Mouse (Mus musculus) limb, embryonic 11.5 days (tissue): Measurements from ENCODE around the gene Mob4. TPM values are rescaled to one million over a fixed set of nuclear protein-coding genes. Genes with fewer than 3 reads are reported as not detected.
A peak's percentile ranks its signal among the peaks of the same experiment; 100 is the strongest.

Experiments
- ATAC-seq: fragments of 200-750 bp; cut with Nextera tagmentation; 2 replicates; pipeline ENCODE4 v1.8.0; 2017; ENCODE audit warnings: low read depth; ENCODE audit not compliant: insufficient number of reproducible peaks, low FRiP score, low TSS enrichment
- DNase-seq: peaks from one replicate; pipeline ENCODE4 v3.0.0-alpha.2; 2015; ENCODE audit warnings: low spot score
- H3K27ac ChIP-seq: fragments of 300-500 bp; sonication (generic); replicated peaks from 2 replicates; pipeline ENCODE4 v1.5.1; 2014; ENCODE audit warnings: low read depth, mild to moderate bottlenecking, low read length
- H3K27me3 ChIP-seq: fragments of 300-500 bp; sonication (generic); 2 replicates; pipeline ENCODE4 v1.6.1; 2014; ENCODE audit warnings: mild to moderate bottlenecking, low read length, mixed read lengths; ENCODE audit not compliant: control insufficient read depth, insufficient read depth
- H3K36me3 ChIP-seq: fragments of 300-500 bp; sonication (generic); 2 replicates; pipeline ENCODE4 v1.6.1; 2014; ENCODE audit warnings: mild to moderate bottlenecking, low read length, moderate library complexity, mixed read lengths; ENCODE audit not compliant: control insufficient read depth, insufficient read depth
- H3K4me1 ChIP-seq: fragments of 300-500 bp; sonication (generic); 2 replicates; pipeline ENCODE4 v1.6.1; 2014; ENCODE audit warnings: low read length, mixed read lengths; ENCODE audit not compliant: control insufficient read depth, insufficient read depth
- H3K4me2 ChIP-seq: fragments of 300-500 bp; sonication (generic); 2 replicates; pipeline ENCODE4 v1.6.1; 2014; ENCODE audit warnings: low read depth, mild to moderate bottlenecking, moderate library complexity; ENCODE audit not compliant: severe bottlenecking
- H3K4me3 ChIP-seq: fragments of 300-500 bp; sonication (generic); 2 replicates; pipeline ENCODE4 v1.5.1; 2014; ENCODE audit warnings: low read depth, low read length
- H3K9ac ChIP-seq: fragments of 300-500 bp; sonication (generic); 2 replicates; pipeline ENCODE4 v1.6.1; 2014; ENCODE audit warnings: mild to moderate bottlenecking, low read length
- H3K9me3 ChIP-seq: fragments of 300-500 bp; sonication (generic); 2 replicates; pipeline ENCODE4 v1.6.1; 2016; ENCODE audit warnings: low read length; ENCODE audit not compliant: control insufficient read depth
- WGBS: fragments of 180-500 bp; shearing (Covaris S2); extraction: QIAGEN DNeasy Blood & Tissue Kit; methylation state at CpG from one replicate; pipeline ENCODE4 v1.1.7; 2014; 5-methylcytosine and 5-hydroxymethylcytosine counted together
- polyA plus RNA-seq: library from polyadenylated mRNA; unstranded; fragments of >200 nt; fragmentation: Nextera tagmentation; extraction: Ambion mirVana; gene quantifications from 2 replicates; pipeline ENCODE4 v1.2.1, GENCODE M21; 2014

Gene Mob4
- polyA plus RNA-seq, 1 experiment from 2014 or later: 155 TPM

DNA sequence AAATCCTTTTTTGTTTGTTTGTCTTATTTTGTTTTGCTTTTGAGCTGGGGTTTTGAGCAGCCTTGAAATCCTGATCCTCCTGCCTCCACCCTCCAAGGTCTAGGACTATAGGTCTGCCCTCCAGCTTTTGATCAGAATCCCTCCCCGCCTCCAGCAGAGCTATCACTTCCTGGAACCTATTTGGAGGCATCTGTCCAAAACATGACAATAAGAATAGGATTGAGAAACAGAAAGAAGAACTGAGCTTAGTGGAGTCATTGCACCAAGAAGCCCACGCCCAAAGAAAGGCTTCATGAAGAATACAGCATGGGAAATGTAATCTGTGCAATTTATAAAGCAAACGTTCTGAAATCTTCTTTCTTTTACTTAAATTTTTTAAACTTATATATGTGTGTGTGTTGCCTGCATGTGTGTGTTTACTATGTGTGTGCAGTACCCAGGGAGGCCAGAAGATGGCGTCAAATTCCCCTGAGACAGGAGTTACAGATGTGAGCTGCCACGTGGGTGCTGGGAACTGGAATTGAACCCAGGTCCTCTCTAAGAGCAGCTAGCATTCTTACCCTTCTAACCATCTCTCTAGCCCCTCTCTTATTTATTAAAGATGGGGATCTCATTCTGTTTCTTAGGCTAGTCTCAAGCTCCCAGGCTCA, 49.0 kb downstream of the Mob4 start:
- Histone ChIP-seq H3K4me1 (no peaks in the 10 kb centered on the region; the same call in 1 of the 2 replicates), H3K9me3 (peaks cover 6% of the 10 kb centered on the region; the same call in 1 of the 2 replicates), H3K27ac (no peak overlapping the region), H3K36me3 (peaks cover 9% of the 10 kb centered on the region; the same call in 1 of the 2 replicates), H3K4me2 (no peak overlapping the region), H3K27me3 (no peaks in the 10 kb centered on the region), H3K9ac (no peak overlapping the region), H3K4me3 (no peak overlapping the region)
- WGBS: 87% methylated on average over 5 of the region's 5 CpGs
- DNase-seq (no peak), ATAC-seq (no peak)

DNA sequence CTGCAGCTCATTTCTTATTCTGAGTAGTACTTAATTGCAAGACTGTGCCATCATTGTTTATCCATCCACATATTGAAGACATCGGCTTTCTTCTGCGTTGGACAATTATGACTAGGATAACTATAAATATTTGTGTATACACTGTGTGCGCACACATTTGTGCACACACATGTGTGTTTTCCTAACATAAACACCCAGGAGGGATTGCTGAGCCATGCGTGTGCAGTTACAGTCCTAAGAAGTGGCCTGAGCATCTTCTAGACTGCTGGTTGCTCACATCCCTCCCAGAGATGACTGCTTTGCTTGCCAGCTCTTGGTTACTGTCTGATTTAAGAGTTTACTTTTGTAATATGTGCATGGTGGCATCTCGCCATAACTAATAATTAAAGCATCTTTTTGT, 51.4 kb downstream of the Mob4 start:
- H3K36me3 ChIP-seq: peaks cover 9% of the 10 kb centered on the region; the same call in 1 of the 2 replicates
- H3K9ac ChIP-seq: no peak overlapping the region
- no peak overlapping the region for H3K27ac ChIP-seq
- H3K9me3 ChIP-seq: peaks cover 6% of the 10 kb centered on the region; the same call in 1 of the 2 replicates
- ATAC-seq: no peak
- no peaks in the 10 kb centered on the region; the same call in 1 of the 2 replicates for H3K4me1 ChIP-seq
- DNase-seq: no peak
- no peak overlapping the region for H3K4me2 ChIP-seq
- no peaks in the 10 kb centered on the region for H3K27me3 ChIP-seq
- no peak overlapping the region for H3K4me3 ChIP-seq
- WGBS: 76% methylated on average over 5 of the region's 5 CpGs

DNA sequence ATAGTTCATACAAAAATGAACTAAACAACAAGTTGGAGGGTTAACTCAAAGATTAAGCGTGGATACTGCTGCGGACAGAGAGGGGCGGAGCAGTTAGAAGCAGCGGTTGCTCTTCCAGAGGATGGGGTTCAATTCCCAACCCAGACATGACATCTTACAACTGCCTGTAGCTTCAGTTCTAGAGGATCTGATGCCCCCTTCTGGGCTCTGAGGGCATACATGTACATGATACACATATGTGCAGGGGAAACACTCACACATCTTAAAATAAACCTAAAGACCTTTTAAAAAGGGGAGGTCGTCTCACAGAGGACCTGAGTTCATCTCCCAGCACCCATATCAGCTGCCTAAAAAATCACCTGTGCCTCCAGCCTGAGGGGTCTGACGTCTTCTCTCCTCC, 54.7 kb downstream of the Mob4 start:
- no peak overlapping the region for H3K4me2 ChIP-seq
- ATAC-seq (no peak), DNase-seq (no peak)
- H3K27ac ChIP-seq: no peak overlapping the region
- H3K4me1 ChIP-seq: no peaks in the 10 kb centered on the region; the same call in 1 of the 2 replicates
- no peak overlapping the region for H3K4me3 ChIP-seq
- 0 out of 2 replicates have a peak, but pooled peaks cover 2% of the 10 kb centered on the region for H3K9me3 ChIP-seq
- no peaks in the 10 kb centered on the region for H3K27me3 ChIP-seq
- peaks cover 11% of the 10 kb centered on the region; the same call in 1 of the 2 replicates for H3K36me3 ChIP-seq
- WGBS: 88% methylated on average over 6 of the region's 6 CpGs
- no peak overlapping the region for H3K9ac ChIP-seq

DNA sequence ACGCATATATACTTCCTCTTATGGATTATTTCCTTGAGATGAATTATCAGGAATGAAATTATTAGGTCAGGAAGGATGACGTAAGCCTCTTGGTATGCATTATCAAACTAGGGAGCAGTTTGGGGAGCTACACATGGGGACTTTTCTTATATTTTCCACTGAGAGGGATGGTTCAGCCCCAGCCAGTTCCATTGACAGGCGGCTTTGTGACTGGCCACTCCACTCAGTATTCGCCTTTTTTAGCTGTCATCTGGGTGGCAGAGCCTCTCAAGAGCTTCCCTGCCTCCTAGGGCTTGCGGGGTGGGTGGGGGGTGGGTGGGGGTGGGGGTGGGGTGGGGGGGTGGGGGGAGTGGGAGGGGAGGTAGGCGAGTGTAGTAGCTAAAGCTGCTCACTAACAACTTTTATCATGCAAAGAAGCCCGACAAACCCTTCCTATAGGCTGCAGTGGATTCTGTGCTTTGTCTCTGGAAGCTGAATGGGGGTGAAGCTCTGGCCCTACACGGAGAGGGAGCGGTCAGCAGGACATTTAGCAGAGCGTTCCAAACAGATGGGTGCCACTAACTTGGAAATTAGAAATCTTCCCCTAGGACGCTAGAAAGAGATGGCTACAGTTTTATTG, 55.7 kb downstream of the Mob4 start:
- Histone ChIP-seq H3K27me3 (no peaks in the 10 kb centered on the region), H3K27ac (no peak overlapping the region)
- 38% methylated on average over 11 of the region's 11 CpGs for WGBS

DNA sequence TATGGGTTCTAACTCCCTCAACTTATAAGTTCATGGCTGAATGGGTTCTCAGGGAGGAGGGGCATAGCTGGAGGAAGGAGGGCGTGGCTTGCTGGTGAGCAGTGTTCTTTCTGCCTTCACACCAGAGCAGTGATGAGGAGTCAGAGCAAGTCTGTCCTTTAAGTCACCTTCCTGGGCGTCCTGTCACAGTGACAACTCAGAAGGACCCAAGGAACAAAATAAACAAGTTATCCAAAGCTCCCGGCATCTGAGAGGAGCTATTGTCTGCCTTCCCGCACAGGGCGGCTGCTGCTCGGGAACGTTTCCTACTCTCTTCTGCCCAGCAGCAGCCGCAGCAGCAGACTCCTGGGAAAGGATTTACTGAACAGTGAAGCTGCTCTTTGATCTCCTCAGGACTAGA, 61.0 kb downstream of the Mob4 start:
- peak overlapping the region; percentile 5; the same call in 1 of the 2 replicates for H3K4me2 ChIP-seq
- 35% methylated on average over 8 of the region's 8 CpGs for WGBS
- no peaks in the 10 kb centered on the region for H3K27me3 ChIP-seq
- H3K27ac ChIP-seq: no peak overlapping the region
- no peak overlapping the region for H3K9ac ChIP-seq
- no peaks in the 10 kb centered on the region for H3K9me3 ChIP-seq
- H3K4me3 ChIP-seq: no peak overlapping the region
- peaks cover 15% of the 10 kb centered on the region; the same call in 1 of the 2 replicates for H3K4me1 ChIP-seq
- DNase-seq (peak; percentile 43), ATAC-seq (no peak)
- H3K36me3 ChIP-seq: peaks cover 6% of the 10 kb centered on the region; the same call in 1 of the 2 replicates

More for the DNA sequence above, 55.7 kb downstream of the Mob4 start:
- H3K4me1 ChIP-seq: no peaks in the 10 kb centered on the region; the same call in 1 of the 2 replicates
- peaks cover 8% of the 10 kb centered on the region; the same call in 1 of the 2 replicates for H3K36me3 ChIP-seq
- H3K9ac ChIP-seq: no peak overlapping the region
- no peak for ATAC-seq
- H3K4me2 ChIP-seq: no peak overlapping the region
- no peak overlapping the region for H3K4me3 ChIP-seq
- no peaks in the 10 kb centered on the region for H3K9me3 ChIP-seq
- no peak for DNase-seq

DNA sequence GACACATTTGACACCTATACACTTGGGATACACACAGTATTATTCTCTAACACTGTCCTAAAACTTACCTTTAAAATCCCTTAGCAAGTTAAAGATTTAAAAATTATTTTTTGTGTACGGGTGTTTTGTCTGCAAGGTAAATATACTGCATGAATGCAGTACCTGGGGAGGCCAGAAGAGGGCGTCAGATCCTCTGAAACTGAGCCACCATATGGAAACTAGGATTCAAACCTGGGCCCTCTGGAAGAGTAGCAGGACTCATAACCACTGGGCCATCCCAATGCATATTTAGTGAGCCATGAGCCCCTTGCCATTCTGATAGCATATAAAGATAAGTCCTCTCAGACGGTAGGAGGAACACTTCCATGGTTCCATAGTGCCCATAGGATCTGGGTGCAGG, 61.8 kb downstream of the Mob4 start:
- Histone ChIP-seq H3K4me2 (no peak overlapping the region), H3K4me1 (peaks cover 15% of the 10 kb centered on the region; the same call in 1 of the 2 replicates), H3K27me3 (no peaks in the 10 kb centered on the region), H3K4me3 (no peak overlapping the region), H3K36me3 (peaks cover 6% of the 10 kb centered on the region; the same call in 1 of the 2 replicates), H3K9me3 (no peaks in the 10 kb centered on the region), H3K9ac (no peak overlapping the region), H3K27ac (peak overlapping the region; percentile 53; the same call in 1 of the 2 replicates)
- 53% methylated on average over 3 of the region's 3 CpGs for WGBS
- DNase-seq (peak; percentile 68), ATAC-seq (peak; percentile 15; the same call in 1 of the 2 replicates)

DNA sequence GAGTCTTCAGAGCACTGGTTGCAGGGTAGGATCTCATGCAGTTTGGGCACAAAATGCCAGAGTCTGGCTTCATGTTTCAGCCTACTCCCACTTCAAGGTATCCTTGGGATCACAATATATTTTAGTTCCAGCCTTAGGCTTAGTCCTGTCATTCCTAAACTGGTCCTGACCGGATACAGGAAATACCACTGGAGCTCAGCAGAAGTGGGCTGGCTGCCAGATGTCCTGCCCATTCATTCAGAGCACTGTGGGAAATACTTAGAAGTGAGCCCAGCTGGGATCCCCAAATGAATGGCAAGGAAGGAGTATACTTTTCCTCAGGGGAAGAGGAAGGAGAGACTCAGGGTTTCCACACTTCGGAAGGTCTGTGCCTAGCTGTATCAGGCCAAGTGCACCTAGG, 62.3 kb downstream of the Mob4 start:
- DNase-seq: peak; percentile 76
- Histone ChIP-seq H3K9me3 (no peaks in the 10 kb centered on the region), H3K4me3 (no peak overlapping the region), H3K27ac (peak overlapping the region; percentile 53; the same call in 1 of the 2 replicates), H3K4me2 (no peak overlapping the region), H3K4me1 (peaks cover 15% of the 10 kb centered on the region; the same call in 1 of the 2 replicates), H3K27me3 (no peaks in the 10 kb centered on the region), H3K36me3 (peaks cover 6% of the 10 kb centered on the region; the same call in 1 of the 2 replicates), H3K9ac (no peak overlapping the region)
- ATAC-seq: peak; percentile 84
- 21% methylated on average over 2 of the region's 2 CpGs for WGBS

DNA sequence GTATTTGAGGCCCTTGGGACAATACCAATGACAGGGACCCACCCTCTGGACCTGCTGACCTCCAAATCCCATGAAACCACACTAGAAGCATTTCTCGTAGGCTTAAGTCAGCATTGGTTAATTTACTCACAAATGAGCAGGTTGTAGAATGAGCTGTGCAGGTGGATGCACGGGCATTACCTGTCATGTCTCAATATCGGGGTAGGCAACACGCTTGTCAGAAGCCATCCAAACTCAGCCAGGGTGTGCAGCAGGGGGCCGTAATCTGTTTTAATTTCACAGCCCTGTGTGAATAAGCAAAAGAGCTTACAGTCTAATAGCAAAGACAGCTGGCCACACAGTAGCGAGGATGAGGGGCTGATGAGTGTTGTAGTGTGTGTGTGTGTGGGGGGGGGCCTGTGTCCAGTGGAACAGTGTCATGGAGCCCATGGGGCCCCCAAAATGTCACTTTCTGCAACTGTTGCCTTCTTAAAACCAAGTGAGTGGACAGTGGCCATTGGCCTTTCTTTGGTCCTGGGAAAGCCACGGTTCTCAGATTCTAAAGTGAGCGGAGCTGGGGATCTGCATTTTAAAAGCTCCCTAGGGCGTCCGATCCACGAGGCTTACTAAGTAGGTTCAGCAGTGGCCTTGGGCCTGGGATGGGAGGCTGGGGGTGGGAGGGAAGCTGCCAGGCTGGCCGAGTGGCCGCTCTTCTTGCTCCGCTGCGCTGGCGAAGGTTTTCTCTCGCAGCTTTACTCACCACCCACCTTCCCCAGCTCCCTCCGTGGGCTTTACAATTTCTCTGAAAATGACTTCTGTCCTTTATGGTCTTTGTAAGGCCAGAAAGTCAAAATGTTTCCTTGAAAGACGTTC, 63.3 kb downstream of the Mob4 start:
- peak overlapping the region; percentile 21; the same call in 1 of the 2 replicates for H3K27ac ChIP-seq
- H3K36me3 ChIP-seq: peaks cover 6% of the 10 kb centered on the region; the same call in 1 of the 2 replicates
- no peak overlapping the region for H3K9ac ChIP-seq
- peaks cover 15% of the 10 kb centered on the region; the same call in 1 of the 2 replicates for H3K4me1 ChIP-seq
- no peak for ATAC-seq
- 50% methylated on average over 19 of the region's 19 CpGs for WGBS
- H3K9me3 ChIP-seq: no peaks in the 10 kb centered on the region
- DNase-seq: no peak
- H3K4me2 ChIP-seq: no peak overlapping the region
- no peaks in the 10 kb centered on the region for H3K27me3 ChIP-seq
- no peak overlapping the region for H3K4me3 ChIP-seq
